13 mouse cellular contexts compared by ENCODE assay signal in the genomic region with DNA sequence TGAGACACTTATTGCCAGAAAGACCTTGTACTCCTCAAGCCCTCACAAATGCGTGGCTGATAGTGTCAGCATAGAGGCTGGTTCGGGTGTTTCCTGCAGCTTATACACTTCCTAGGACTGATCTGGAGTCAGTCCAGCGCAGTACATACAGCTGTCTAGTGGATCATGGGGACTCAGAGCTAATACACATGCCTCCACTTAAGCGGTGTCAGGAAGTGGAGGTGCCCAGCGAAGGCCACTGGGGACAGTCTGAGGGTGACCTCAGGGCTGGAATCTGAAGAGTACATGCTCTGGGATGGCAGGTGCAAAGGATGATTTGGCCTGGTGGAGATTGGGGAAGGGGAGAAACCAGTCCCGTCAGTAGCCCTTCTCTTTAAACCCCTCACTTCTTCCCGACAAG. TPM values are rescaled to one million over a fixed set of nuclear protein-coding genes. Genes with fewer than 3 reads are reported as not detected.
DNase-seq lines count a peak whose midpoint lies in the region; ATAC-seq and TF ChIP-seq lines count a peak whose summit lies in the region.
"Had no signal": no experiment of that assay in that cellular context is flagged by ENCODE, and none has a peak within 500 bp of the region (broad histone marks: within the 10 kb centered on the region; RNA-seq: fewer than 3 reads in every experiment).

No protein-coding gene starts in this region.

- peak overlapping the region; percentile 74; the same call in 1 of the 2 replicates for H3K4me3 ChIP-seq in layer of hippocampus, adult 2 months
- peak overlapping the region; percentile 50 for H3K4me3 ChIP-seq in forebrain, embryonic 13.5 days
- H3K4me3 ChIP-seq in hindbrain, embryonic 16.5 days (ENCODE audit: low read length), result peak overlapping the region; percentile 55
- peak overlapping the region; percentile 44 for H3K4me3 ChIP-seq in neural tube, embryonic 12.5 days
- H3K4me3 ChIP-seq: embryonic facial prominence, embryonic 13.5 days; liver, embryonic 13.5 days had no signal

- peaks cover 37% of the 10 kb centered on the region for H3K4me1 ChIP-seq in forebrain, embryonic 13.5 days
- H3K4me1 ChIP-seq in hindbrain, embryonic 16.5 days (ENCODE audit: control insufficient read depth, insufficient read depth, low read depth, low read length), result peaks cover 14% of the 10 kb centered on the region
- peaks cover 38% of the 10 kb centered on the region for H3K4me1 ChIP-seq in neural tube, embryonic 12.5 days
- H3K4me1 ChIP-seq: liver, embryonic 13.5 days had no signal

- ATAC-seq in forebrain, embryonic 13.5 days, result no peak
- no peak for ATAC-seq in hindbrain, embryonic 16.5 days
- no peak for ATAC-seq in neural tube, embryonic 12.5 days (ENCODE audit: low FRiP score, low read depth)
- no peak for ATAC-seq in megakaryocyte, adult 5-6 weeks (ENCODE audit: poor library complexity, severe bottlenecking)

- no peaks in the 10 kb centered on the region for H3K9me3 ChIP-seq in forebrain, embryonic 13.5 days (replicated peaks)
- no peaks in the 10 kb centered on the region for H3K9me3 ChIP-seq in hindbrain, embryonic 16.5 days (ENCODE audit: control insufficient read depth, low read length)
- H3K9me3 ChIP-seq in neural tube, embryonic 12.5 days, result no peaks in the 10 kb centered on the region
- H3K9me3 ChIP-seq: embryonic facial prominence, embryonic 13.5 days; liver, embryonic 13.5 days had no signal

- 64% methylated on average over 7 of the region's 7 CpGs for WGBS in forebrain, embryonic 13.5 days
- 56% methylated on average over 7 of the region's 7 CpGs for WGBS in hindbrain, embryonic 16.5 days
- 62% methylated on average over 7 of the region's 7 CpGs for WGBS in neural tube, embryonic 12.5 days

- TF ChIP-seq CTCF in layer of hippocampus, adult 2 months (conservative IDR thresholded peaks at IDR 0.05), result no peak

- DNase-seq in layer of hippocampus, adult 2 months (ENCODE audit: low spot score in 2 of 2), result no peak
- DNase-seq in layer of hippocampus, adult 18-20 months (ENCODE audit: low spot score in 2 of 2), result no peak
- DNase-seq in embryo, embryonic 9.5 days (ENCODE audit: extremely low spot score), result no peak
- DNase-seq in heart, postnatal 25 days (ENCODE audit: low spot score), result no peak
- DNase-seq: liver, embryonic 13.5 days; right cerebral cortex, postnatal 4 days had no signal

- peak overlapping the region; percentile 92 for H3K27ac ChIP-seq in layer of hippocampus, adult 2 months
- no peak overlapping the region for H3K27ac ChIP-seq in forebrain, embryonic 13.5 days
- H3K27ac ChIP-seq in hindbrain, embryonic 16.5 days (ENCODE audit: low read depth, low read length), result no peak overlapping the region
- H3K27ac ChIP-seq in neural tube, embryonic 12.5 days, result no peak overlapping the region
- H3K27ac ChIP-seq: embryonic facial prominence, embryonic 13.5 days; liver, embryonic 13.5 days; macrophage had no signal

- no peaks in the 10 kb centered on the region for H3K36me3 ChIP-seq in forebrain, embryonic 13.5 days (ENCODE audit: poor library complexity, severe bottlenecking)
- no peaks in the 10 kb centered on the region for H3K36me3 ChIP-seq in hindbrain, embryonic 16.5 days (ENCODE audit: control insufficient read depth, insufficient read depth, low read length)
- H3K36me3 ChIP-seq in neural tube, embryonic 12.5 days, result no peaks in the 10 kb centered on the region
- H3K36me3 ChIP-seq: embryonic facial prominence, embryonic 13.5 days; liver, embryonic 13.5 days had no signal

- intact Hi-C loops in heart, postnatal 25 days (cut with DNase I), result no loop called here

- H3K9ac ChIP-seq in forebrain, embryonic 13.5 days, result peak overlapping the region; percentile 77; the same call in 1 of the 2 replicates
- H3K9ac ChIP-seq in hindbrain, embryonic 16.5 days (ENCODE audit: low read depth, low read length), result peak overlapping the region; percentile 72; the same call in 1 of the 2 replicates
- peak overlapping the region; percentile 71; the same call in 1 of the 2 replicates for H3K9ac ChIP-seq in neural tube, embryonic 12.5 days
- H3K9ac ChIP-seq: embryonic facial prominence, embryonic 13.5 days; liver, embryonic 13.5 days had no signal

- peak overlapping the region; percentile 76 for H3K4me2 ChIP-seq in forebrain, embryonic 13.5 days
- peak overlapping the region; percentile 69 for H3K4me2 ChIP-seq in hindbrain, embryonic 16.5 days (ENCODE audit: low read length)
- H3K4me2 ChIP-seq in neural tube, embryonic 12.5 days (replicated peaks), result peak overlapping the region; percentile 68
- H3K4me2 ChIP-seq: liver, embryonic 13.5 days had no signal

- H3K27me3 ChIP-seq in forebrain, embryonic 13.5 days, result peaks cover 28% of the 10 kb centered on the region
- no peaks in the 10 kb centered on the region for H3K27me3 ChIP-seq in hindbrain, embryonic 16.5 days (replicated peaks; ENCODE audit: control insufficient read depth, insufficient read depth, low read length)
- peaks cover 37% of the 10 kb centered on the region for H3K27me3 ChIP-seq in neural tube, embryonic 12.5 days (replicated peaks)

RNA-seq across cellular contexts. Expression of a gene that starts 2.4 kb away (rescaled TPM):
- 10 to 100 TPM; 71.8 to 73.9 TPM for total RNA-seq in layer of hippocampus, adult 2 months (2021)
- total RNA-seq in layer of hippocampus, adult 18-20 months (2021), result 10 to 100 TPM; 68.0 to 84.8 TPM
- 53.6 and 68.9 TPM in 2 replicates for polyA plus RNA-seq in forebrain, embryonic 13.5 days (2015; fragmentation: Nextera tagmentation; extraction: Ambion mirVana)
- polyA plus RNA-seq in hindbrain, embryonic 16.5 days (2015; fragmentation: Nextera tagmentation; extraction: Ambion mirVana), result 24.3 and 31.0 TPM in 2 replicates
- 82.3 and 104 TPM in 2 replicates for polyA plus RNA-seq in neural tube, embryonic 12.5 days (2016; fragmentation: Nextera tagmentation; extraction: Ambion mirVana)
- total RNA-seq in megakaryocyte, adult 5-6 weeks (2015), result not detected in 2 replicates
- not detected in 2 replicates for total RNA-seq in megakaryocyte, adult 5-6 weeks (2017)
- total RNA-seq in heart, postnatal 25 days (2021), result 1 to 10 TPM; 3.9 to 7.8 TPM
- polyA plus RNA-seq: macrophage; testis, adult 2 months had no signal

RNA-seq across cellular contexts. Expression of a gene that starts 34.7 kb away (rescaled TPM):
- total RNA-seq in layer of hippocampus, adult 2 months (2021), result 1 to 10 TPM; 6.3 to 6.4 TPM
- total RNA-seq in layer of hippocampus, adult 18-20 months (2021), result 1 to 10 TPM; 5.3 to 6.3 TPM
- polyA plus RNA-seq in forebrain, embryonic 13.5 days (2015; fragmentation: Nextera tagmentation; extraction: Ambion mirVana), result 0.92 and 1.4 TPM in 2 replicates
- polyA plus RNA-seq in hindbrain, embryonic 16.5 days (2015; fragmentation: Nextera tagmentation; extraction: Ambion mirVana), result 0.56 and 0.95 TPM in 2 replicates
- polyA plus RNA-seq in neural tube, embryonic 12.5 days (2016; fragmentation: Nextera tagmentation; extraction: Ambion mirVana), result 1.2 TPM in 2 replicates
- total RNA-seq in megakaryocyte, adult 5-6 weeks (2015), result 4.9 and 5.4 TPM in 2 replicates
- total RNA-seq in megakaryocyte, adult 5-6 weeks (2017), result 4.8 and 5.9 TPM in 2 replicates
- total RNA-seq in heart, postnatal 25 days (2021), result 1 to 10 TPM; 1.6 TPM

Comparison
In these comparisons a context has a peak if more than half of its experiments do, and no peak if none do; other contexts are left out.
1. RNA of a gene that starts 2.4 kb away (total RNA-seq): 68.0 to 84.8 TPM in layer of hippocampus, adult 18-20 months and 71.8 to 73.9 TPM in layer of hippocampus, adult 2 months; 3.9 to 7.8 TPM in heart, postnatal 25 days and not detected in megakaryocyte, adult 5-6 weeks; every median in the first group is over 4 times any median in the second.
2. Peak in every context shown above with its lines, with median percentiles within 50 percentile points of each other: H3K4me3 ChIP-seq, H3K4me2 ChIP-seq and H3K9ac ChIP-seq.